Mouse (Mus musculus) thymus, adult 2 months (tissue): Measurements from ENCODE around the gene Nfx1.

Source experiments
- CTCF ChIP-seq: fragments of 200-500 bp; IDR thresholded peaks from 2 replicates; pipeline ENCODE4 v1.5.1; 2012; ENCODE audit warnings: mild to moderate bottlenecking, control low read depth, low read length, moderate library complexity, borderline replicate concordance; ENCODE audit not compliant: control insufficient read depth, poor library complexity, insufficient read depth; ENCODE audit errors: extremely low read depth
- POLR2A ChIP-seq: fragments of 200-500 bp; IDR thresholded peaks from 2 replicates; pipeline ENCODE4 v1.6.1; 2012; ENCODE audit warnings: mild to moderate bottlenecking, low read length, control low read depth, moderate library complexity; ENCODE audit not compliant: control insufficient read depth, poor library complexity, insufficient read depth; ENCODE audit errors: extremely low read depth

DNA sequence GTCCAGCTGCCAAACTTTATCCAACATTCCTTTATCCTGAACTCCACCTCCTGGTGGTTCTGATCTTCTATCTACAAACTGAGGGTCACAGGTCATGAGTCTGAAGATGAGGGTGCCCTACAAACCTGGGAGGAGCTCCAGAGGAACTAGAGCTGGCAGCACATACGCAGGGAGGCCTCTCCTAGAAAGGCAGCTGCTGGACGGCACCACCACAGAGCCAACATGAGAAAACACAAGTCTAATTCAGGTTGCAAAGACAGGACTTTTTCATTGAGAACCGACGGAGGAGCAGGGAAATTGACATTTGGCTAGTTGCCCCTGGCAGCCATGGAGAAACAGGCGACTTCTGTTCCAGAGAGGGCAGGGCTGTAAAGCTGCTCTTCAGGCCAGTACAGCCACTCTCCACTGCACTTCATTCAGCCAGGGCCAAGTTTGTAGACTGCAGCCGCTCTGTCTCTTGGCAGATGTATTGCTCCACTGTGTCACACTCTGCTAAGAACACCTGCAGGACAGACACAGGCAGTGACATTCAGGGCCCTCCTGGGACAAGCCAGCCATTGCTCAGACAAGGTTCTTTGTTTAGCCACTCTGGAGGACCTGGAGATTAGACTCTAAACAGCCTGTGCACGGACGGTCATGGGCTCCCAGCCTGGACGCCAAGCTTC is 34.4 kb upstream of the Nfx1 start:
- TF ChIP-seq CTCF (no peak), POLR2A (no peak)
